Mouse (Mus musculus) right cerebral cortex, postnatal 25 days (tissue): ENCODE data around the gene C2cd5.

Experiments
- DNase-seq: peaks from one replicate; pipeline ENCODE4 v3.0.0; 2022

The C2cd5 gene

GRCm38 (mm10) chr6:142964531-142965385 lies 135.2 kb downstream of the C2cd5 start:
- DNase-seq, result peak; percentile 82

DNA sequence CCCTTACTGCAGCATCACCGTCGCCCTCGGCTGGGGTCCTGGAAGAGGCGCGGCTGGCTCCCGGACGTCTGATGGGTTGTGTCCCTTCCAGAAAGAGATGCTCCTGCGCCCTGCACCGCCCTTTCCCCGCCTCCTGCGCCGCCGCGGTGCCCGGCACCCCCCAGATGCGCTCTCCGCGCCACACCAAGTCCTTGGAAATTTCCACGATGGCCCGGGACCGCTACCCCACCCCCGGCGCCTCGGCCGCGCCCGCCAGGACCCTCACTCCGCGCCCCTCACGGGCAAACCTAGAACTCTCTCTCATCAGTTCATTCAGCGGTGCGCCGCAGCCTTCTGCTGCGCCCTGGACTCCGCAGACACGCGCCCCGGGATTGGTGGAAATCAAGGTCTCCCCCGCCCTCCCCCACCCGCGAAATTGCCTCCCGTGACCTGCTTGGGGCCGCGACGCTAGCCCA lies 135.8 kb downstream of the C2cd5 start, which contains the start of gene St8sia1:
TSS of gene St8sia1 (minus strand) at position 377 of the 455 bp plus-strand sequence.
- DNase-seq, result peak; percentile 71

DNA sequence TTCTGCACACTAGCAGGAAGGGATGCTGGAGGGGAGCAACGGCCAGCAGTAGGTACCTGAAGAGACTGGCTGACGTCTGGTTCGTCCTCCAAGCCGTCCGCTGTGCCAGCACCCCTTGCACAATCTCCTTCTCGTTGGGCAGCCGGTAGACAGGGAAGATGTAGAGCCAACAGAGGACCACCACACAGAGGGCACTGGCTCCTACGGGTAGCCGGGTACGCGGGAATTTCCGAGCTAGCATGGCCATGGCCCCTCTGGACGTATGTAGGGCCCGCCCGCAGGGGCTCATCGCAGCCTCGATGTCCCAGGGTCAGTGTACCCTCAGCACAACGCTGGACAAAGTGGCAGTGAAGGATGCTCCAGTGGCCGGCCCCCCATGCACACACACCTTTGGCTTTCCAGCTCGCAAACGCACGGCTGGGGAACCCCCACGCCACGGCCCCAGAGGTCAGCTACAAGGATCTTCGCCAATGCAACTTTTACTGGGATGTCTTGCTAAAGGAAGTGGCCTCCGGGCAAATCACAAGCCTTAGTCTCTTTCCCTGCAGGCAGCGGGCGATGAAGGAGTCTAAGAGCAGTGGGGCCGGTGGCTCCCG lies 136.4 kb downstream of the C2cd5 start:
- peak; percentile 38 for DNase-seq

GRCm38 (mm10) chr6:142962881-142963280 lies 137.1 kb downstream of the C2cd5 start:
- no peak for DNase-seq

GRCm38 (mm10) chr6:142962476-142962875 lies 137.5 kb downstream of the C2cd5 start:
- DNase-seq, result peak; percentile 6

DNA sequence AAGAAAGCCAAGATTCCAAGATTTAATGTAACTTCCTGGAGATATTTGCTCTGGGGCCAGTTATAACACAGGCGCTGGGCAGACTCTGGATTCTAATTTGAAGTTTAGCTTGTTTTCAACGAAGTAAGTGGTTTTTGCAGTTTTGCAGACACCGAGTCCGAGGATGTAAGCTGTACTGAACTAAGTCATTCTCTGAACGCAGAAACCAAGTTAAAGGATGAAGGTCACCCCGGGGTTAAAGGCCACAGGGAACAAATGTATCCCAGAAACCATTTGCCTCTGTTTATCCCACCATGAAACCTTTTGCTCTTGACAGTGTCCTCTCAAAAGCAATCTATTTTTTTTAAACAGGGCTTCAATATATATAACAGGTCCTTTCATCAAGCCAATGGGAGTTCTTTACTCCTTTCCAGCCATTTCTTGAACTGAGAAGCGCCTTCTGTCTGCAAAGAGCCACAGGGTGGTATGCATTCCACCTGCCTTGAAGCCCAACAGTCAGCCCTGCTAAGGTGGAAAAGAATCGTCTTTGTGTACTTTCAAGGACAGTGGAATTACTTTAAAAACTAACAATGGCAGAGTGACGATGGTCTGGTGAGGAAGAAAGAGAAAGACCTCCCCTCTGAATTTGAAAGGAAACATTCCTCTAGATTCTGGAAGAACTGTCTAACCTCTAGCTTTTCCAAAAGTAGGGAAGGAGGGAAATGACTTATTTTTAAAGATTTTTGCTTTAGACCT lies 138.1 kb downstream of the C2cd5 start:
- DNase-seq, result no peak
